Mouse (Mus musculus) layer of hippocampus, adult 2 months (tissue): ENCODE data around the gene Pik3r5. TPM values are rescaled to one million over a fixed set of nuclear protein-coding genes. Genes with fewer than 3 reads are reported as not detected.

Experiments used
- DNase-seq, 2 experiments: peaks; one replicate each; pipeline ENCODE4 v3.0.0; 2022; ENCODE audit warnings: low spot score in 2 of 2
- H3K27ac ChIP-seq: fragments of 200-600 bp; 2 replicates; pipeline ENCODE4 v1.8.1; 2022
- H3K4me3 ChIP-seq: fragments of 200-600 bp; 2 replicates; pipeline ENCODE4 v1.8.1; 2022; ENCODE audit warnings: mild to moderate bottlenecking
- CTCF ChIP-seq: fragments of 200-600 bp; conservative IDR thresholded peaks from 2 replicates; pipeline ENCODE4 v1.8.1; 2022; ENCODE audit warnings: antibody characterized with exemption, mild to moderate bottlenecking, moderate library complexity
- total RNA-seq, 2 experiments: library from RNA; stranded (reverse); gene quantifications; 2 replicates each; pipeline ENCODE4 v1.2.3; 2021

Pik3r5 gene
- total RNA-seq, 2 experiments from 2014 or later: 1.4 to 1.9 TPM

DNA sequence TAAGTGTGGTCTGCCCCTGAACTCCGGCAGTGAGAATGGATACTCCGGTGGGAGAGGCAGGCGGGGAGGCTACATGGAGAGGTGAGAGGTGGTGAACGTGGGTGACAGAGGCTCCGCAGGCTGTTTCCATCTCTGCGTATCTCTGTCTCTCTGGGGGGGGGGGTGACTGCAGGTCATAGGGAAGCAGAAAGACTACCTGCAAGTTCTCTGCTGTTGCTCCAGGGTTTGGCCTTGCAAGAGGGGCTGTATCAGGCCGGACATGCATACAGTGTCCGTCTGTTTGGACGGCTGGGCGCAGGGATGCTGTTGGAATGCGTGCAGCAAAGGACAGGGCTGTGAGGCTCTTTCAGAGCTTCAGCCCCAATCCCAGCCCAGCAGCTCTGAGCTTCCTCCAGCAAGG is 73.0 kb downstream of the Pik3r5 start:
- Histone ChIP-seq H3K27ac (no peak overlapping the region), H3K4me3 (no peak overlapping the region)
- TF ChIP-seq CTCF: no peak
- DNase-seq: no peak

DNA sequence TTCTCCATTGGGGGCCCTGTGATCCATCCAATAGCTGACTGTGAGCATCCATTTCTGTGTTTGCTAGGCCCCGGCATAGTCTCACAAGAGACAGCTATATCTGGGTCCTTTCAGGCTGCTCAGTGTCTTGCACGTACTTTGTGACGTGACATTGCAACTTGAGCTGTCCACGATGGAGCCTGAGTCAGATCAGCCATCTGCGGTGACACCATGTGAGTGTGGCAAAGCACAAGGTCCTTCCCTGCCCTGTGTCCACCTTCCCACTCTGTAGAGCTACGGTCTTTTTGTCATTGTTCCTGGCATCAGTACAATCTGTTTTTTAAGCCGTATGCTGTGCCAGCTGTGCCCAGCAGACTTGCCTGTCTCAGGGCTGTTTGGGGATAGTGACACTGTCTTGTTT is 75.3 kb downstream of the Pik3r5 start:
- no peak for TF ChIP-seq CTCF
- no peak overlapping the region for H3K4me3 ChIP-seq
- H3K27ac ChIP-seq: no peak overlapping the region
- DNase-seq: no peak

DNA sequence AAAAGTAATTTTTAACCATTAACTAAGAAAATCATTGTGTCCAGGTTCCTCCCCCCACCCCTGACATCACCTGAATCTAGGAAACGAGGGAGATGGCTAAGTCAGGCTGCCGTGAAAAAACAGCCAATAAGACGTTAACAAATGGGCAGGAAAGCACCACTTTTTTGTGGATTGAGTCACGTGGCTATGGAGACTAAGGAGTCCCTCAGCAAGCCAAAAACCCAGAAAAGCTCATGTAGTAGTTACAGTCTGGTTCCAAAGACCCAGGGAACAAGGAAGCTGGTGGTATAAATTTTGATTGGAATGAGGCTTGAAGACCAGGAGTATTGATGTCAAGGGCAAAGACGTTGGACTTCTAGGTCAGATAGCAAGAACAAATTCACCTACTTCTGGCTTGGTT is 76.7 kb downstream of the Pik3r5 start:
- no peak for DNase-seq
- no peak overlapping the region for H3K27ac ChIP-seq
- no peak for TF ChIP-seq CTCF
- H3K4me3 ChIP-seq: no peak overlapping the region

DNA sequence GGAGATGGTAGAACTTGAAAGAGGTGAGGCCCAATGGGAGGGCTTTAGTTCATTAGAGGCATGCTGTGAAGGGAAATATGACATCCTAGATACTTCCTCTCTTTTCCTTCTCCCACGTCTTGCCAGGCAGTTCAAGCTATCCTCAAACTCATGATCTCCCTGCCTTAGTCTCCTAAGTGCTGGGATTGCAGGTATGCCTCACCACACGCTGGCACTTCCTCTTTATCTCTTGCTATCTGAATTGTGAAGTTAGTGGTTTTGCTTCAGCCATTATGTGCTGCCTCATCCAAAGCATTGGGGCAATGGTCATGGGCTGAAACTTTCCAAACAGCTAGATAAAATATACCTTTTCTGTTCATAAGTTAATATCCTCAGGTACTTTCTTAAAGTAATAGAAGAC is 77.3 kb downstream of the Pik3r5 start:
- H3K27ac ChIP-seq: no peak overlapping the region
- no peak for TF ChIP-seq CTCF
- H3K4me3 ChIP-seq: no peak overlapping the region
- no peak for DNase-seq

DNA sequence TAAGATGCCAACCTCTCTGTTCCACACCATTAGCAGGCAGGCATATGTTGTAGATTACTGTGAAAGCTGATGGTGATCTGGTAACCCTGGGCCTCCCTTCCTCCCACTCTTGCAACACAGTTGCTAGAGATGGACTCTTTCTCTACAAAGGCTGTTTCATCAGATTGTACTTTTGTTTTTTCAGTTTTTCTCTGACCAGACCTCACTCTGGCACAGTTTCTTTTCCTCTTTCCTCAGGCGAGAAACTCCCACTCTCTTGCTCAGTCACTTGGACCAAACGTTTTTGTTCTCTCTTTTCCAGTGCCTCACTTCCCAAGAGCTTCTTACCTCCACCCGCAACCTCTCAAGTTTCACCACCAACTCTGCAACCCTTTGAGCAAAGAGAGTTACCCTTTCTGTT is 82.0 kb downstream of the Pik3r5 start:
- no peak for DNase-seq
- H3K4me3 ChIP-seq: no peak overlapping the region
- TF ChIP-seq CTCF: no peak
- no peak overlapping the region for H3K27ac ChIP-seq

DNA sequence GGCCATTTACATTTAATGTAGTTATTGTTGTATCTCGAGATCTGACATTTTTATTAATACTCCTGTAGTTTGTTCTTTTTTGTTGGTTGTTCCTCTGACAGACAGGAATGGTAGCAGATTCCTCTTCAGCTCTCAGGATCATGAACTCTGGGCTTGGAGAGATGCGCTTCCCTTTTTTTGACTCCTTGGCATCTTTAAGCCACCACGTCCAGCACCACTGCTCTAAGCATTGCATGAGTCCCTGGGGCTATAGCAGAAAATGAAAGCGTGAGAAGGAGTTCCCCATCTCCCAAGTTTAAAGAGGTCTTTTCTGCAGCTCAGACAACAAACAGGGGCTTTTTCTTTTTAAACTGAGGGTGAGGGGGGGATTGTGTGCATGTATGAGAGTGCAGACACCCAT is 87.4 kb downstream of the Pik3r5 start:
- no peak for TF ChIP-seq CTCF
- DNase-seq: no peak
- Histone ChIP-seq H3K4me3 (no peak overlapping the region), H3K27ac (no peak overlapping the region)

DNA sequence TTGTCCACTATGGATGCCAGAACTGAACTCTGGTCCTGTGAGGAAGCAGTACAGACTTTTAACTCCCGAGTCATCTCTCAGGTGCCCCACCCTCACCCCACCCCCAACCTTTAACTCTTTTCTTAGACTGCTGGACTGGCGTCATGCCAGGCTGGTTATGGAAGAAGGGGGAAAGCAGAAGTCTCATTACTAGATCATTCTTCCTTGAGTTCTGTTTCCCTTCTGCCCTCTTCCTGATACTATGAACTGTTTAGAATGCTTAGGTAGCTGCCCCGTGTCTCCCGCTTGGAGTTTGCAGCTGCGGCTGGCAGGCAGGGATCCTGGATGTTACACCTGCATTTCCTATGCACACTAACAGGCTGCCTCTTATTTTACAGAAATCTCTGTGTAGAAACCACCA is 87.9 kb downstream of the Pik3r5 start:
- DNase-seq: no peak
- no peak for TF ChIP-seq CTCF
- Histone ChIP-seq H3K27ac (no peak overlapping the region), H3K4me3 (no peak overlapping the region)

DNA sequence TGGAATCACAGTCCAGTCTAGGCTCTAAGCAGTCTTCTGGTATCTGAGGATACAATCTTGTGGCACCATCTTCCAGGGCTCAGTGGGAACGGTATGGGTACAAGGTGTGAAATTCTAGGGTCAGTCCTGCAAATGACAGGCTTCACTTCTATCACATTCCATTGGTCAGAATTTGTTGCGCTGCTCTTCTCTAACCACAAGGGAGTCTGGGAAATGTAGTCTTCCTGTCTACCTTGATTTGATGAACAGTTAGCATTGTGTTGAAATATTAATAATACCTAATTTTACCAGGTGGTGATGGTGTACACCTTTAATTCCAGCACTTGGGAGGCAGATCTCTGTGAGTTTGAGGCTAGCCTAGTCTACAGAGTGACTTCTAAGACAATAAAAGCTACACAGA is 88.5 kb downstream of the Pik3r5 start:
- DNase-seq: no peak
- no peak overlapping the region for H3K4me3 ChIP-seq
- H3K27ac ChIP-seq: no peak overlapping the region
- TF ChIP-seq CTCF: no peak

DNA sequence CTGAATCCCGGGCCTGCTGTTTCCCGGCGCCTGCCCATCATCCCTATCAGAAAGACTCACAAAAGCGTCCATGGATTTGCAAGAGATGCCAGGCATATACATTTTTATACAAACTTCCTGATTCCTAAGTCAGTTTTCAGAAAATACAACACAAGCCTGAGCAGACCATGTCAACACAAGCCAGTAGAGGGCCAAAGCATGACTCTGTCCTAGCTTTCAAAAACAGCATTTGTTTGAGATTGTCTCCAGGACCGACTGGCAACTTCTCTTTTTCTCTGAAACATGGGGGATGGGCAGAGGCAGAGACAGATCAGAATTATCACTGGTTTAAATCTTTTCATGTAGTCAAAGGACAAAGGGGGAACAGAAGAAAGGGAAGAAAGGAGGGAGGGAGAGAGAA is 89.4 kb downstream of the Pik3r5 start:
- no peak for DNase-seq
- Histone ChIP-seq H3K27ac (no peak overlapping the region), H3K4me3 (no peak overlapping the region)
- 0 out of 2 replicates have a peak, but pooled peaks have one; percentile 10 for TF ChIP-seq CTCF

DNA sequence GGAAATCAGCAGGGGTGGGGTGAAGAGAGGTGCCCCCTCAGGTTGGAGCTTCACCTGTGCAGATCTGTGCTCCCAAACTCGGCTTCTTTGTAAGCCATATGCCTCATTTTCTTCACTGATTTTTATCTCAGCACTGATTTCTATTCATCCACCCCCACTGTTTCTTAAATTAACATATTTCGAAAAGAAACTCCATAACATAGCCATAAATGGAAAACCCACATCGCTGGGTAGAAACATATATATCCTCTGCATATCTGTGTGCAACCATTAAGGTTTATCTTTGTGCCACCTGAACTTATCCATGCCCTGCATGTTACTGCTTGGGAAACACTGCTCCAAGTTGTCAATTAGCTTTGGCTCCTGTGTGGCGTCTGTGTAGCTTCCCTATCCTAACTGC is 94.5 kb downstream of the Pik3r5 start:
- no peak for DNase-seq
- no peak for TF ChIP-seq CTCF
- Histone ChIP-seq H3K27ac (peak overlapping the region; percentile 57; the same call in 1 of the 2 replicates), H3K4me3 (no peak overlapping the region)

DNA sequence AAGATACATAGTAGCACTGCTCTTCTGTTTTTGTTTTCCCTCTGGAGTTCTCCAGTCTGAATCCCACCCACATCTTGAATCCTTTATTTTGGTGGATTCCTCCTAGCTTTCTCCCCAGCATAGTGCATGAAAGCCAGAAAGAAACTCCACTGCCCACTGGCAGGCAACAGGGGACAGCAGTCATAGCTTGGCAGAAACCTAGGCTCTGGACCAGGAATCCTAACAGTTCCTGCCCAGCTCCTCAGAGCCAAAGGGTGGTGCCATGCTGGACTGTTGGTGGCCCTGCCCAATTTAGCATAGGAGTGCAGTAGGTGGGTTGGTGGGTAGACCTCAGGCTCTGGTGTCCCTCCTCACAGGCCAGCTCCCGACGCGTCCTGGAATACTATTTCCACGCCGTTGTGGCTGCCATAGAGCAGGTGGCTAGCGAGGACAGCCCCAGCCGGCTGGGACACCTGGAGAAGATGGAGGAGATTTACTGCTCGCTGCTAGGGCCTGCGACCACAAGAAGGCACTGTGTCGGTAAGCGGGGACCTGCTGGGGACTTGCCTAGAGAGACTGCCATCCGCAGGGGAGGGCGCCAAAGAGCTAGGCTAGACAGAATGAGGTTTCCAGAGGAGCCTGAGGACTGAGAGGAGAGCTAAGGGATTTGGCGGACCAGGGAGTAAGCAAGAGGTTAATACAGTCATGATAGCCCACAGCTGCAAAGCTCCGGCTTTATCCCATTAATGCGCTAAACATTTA is 99.3 kb downstream of the Pik3r5 start:
- TF ChIP-seq CTCF: peak; percentile 76
- Histone ChIP-seq H3K4me3 (no peak overlapping the region), H3K27ac (no peak overlapping the region)

DNA sequence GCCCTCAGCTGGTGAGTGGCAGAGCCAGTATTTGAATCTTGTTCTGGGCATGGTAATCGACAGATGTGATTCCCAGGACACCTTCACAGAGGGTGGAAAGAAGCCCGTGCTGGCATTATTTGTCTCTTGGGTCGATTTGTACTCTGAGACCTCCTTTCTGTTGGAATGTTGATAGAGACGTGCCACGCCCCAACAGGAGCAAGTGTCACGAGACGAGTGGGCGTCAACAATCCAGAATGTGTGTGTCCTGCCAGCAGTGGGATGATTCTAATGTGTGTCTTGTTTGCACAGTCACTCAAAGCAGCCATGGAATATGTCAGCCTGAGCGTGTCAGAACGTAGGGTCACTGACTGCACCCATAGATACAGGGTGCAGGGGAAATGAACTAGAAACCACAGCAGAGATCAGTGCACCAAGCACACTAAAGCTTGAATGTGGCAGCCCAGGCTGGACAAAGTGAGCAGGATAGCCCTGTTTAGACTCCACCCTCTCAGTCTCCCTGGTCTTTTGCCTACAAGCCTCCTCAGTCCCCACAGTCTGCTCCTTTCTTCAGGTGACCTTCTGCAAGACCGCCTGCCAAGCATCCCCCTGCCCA is 100.1 kb downstream of the Pik3r5 start:
- no peak overlapping the region for H3K4me3 ChIP-seq
- H3K27ac ChIP-seq: no peak overlapping the region
- no peak for DNase-seq
- TF ChIP-seq CTCF: no peak

More for the DNA sequence above, 99.3 kb downstream of the Pik3r5 start:
- peak; percentile 57 to 61 for DNase-seq

DNA sequence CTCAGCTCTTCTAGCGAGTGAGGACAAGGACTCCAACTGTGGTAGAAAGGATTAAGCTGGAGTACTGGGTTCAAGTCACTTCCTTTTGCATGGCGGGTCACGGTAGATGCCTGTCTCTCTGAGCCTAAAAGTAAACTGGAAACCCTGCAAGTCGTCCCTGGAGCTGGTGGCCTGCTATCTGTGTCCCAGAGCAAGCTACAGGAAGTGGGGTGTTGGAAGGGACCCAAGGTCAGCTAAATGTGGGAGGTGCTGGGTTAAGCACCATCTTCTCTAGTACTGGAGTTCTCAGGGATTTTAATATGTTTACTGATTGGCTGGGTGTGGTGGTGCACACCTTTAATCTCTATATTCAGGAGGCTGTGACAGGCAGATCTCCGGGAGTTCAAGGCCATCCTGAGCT is 100.9 kb downstream of the Pik3r5 start:
- no peak for TF ChIP-seq CTCF
- Histone ChIP-seq H3K4me3 (no peak overlapping the region), H3K27ac (no peak overlapping the region)
- no peak for DNase-seq

DNA sequence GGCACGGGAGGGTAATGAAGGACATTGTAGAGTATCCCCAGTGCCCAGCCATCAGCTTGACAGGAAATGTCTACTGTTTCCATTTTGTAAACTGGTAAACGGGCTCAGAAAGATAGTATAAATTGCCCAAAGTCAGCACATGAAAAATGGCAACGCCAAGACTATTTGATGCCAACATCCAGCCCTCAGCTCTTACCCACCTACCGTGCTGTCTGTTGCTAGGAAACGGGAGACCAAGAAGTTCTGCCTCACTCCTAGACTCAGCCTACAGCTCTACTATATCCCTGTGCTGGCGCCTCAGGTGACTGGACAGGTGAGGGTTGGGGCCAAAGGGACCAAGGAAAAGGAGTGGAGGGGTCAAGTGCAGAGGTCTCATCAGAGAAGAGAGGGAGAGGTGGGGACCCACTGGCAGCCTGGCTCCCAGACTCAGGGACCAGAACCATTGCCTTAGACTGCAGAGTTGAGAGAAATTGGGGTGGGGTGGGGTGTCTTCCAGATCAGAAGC is 102.1 kb downstream of the Pik3r5 start:
- no peak for TF ChIP-seq CTCF
- no peak for DNase-seq
- Histone ChIP-seq H3K4me3 (no peak overlapping the region), H3K27ac (no peak overlapping the region)
